Mouse (Mus musculus) heart, embryonic 16.5 days (tissue): ENCODE measurements at regions not wholly inside any gene's neighbourhood (a gene's known extent, or its start where the extent isn't known, plus 50 kb on each side); places are given as distances from the start of the nearest gene placed in this dataset.

Experiments
- ATAC-seq: fragments of 200-750 bp; cut with Nextera tagmentation; replicated peaks from 2 replicates; pipeline ENCODE4 v1.8.0; 2017; ENCODE audit warnings: moderate number of reproducible peaks; ENCODE audit not compliant: insufficient read depth, low FRiP score; ENCODE audit errors: extremely low read depth
- H3K27ac ChIP-seq: fragments of 300-500 bp; sonication (generic); 2 replicates; pipeline ENCODE4 v1.5.1; 2014; ENCODE audit warnings: mild to moderate bottlenecking, low read length, control low read depth, moderate library complexity
- H3K27me3 ChIP-seq: fragments of 300-500 bp; sonication (generic); 2 replicates; pipeline ENCODE4 v1.6.1; 2014; ENCODE audit warnings: low read length, mixed read lengths; ENCODE audit not compliant: control insufficient read depth, insufficient read depth
- H3K36me3 ChIP-seq: fragments of 300-500 bp; sonication (generic); 2 replicates; pipeline ENCODE4 v1.6.1; 2014; ENCODE audit not compliant: control insufficient read depth, insufficient read depth
- H3K4me1 ChIP-seq: fragments of 300-500 bp; sonication (generic); 2 replicates; pipeline ENCODE4 v1.6.1; 2014; ENCODE audit warnings: low read length, mixed read lengths; ENCODE audit not compliant: control insufficient read depth, insufficient read depth
- H3K4me2 ChIP-seq: fragments of 300-500 bp; sonication (generic); 2 replicates; pipeline ENCODE4 v1.6.1; 2014; ENCODE audit warnings: low read depth, mild to moderate bottlenecking, control low read depth, low read length
- H3K4me3 ChIP-seq: fragments of 300-500 bp; sonication (generic); 2 replicates; pipeline ENCODE4 v1.5.1; 2014; ENCODE audit warnings: mild to moderate bottlenecking, control low read depth, low read length
- H3K9ac ChIP-seq: fragments of 300-500 bp; sonication (generic); 2 replicates; pipeline ENCODE4 v1.6.1; 2014; ENCODE audit warnings: low read length, control low read depth
- H3K9me3 ChIP-seq: fragments of 300-500 bp; sonication (generic); replicated peaks from 2 replicates; pipeline ENCODE4 v1.6.1; 2016; ENCODE audit warnings: low read length; ENCODE audit not compliant: control insufficient read depth
- WGBS: fragments of 180-500 bp; shearing (Covaris S2); extraction: QIAGEN DNeasy Blood & Tissue Kit; methylation state at CpG from one replicate; pipeline ENCODE4 v1.1.7; 2014; 5-methylcytosine and 5-hydroxymethylcytosine counted together

DNA sequence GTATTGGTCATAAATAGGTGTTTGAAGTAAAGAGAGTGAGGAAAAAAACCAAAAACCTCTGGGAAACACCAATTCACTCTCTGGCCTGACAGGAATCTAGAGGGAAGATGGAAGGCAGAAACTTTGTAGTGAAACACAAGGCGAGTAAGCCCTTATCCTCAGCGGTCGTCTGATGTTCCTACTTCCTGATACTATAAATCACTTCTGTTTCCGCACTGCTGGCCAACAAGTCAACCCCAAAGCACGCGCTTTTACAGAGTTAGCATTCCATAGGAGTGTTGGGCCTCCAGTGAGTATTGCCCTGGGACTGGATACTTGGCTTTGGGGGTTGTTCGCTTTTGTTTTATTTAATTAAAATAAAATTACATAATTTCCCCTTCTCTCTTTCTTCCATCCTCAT is 82.7 kb upstream of the Atp2b1 start:
- H3K27ac ChIP-seq, result no peak overlapping the region
- H3K27me3 ChIP-seq, result no peaks in the 10 kb centered on the region
- 54% methylated on average over 7 of the region's 7 CpGs for WGBS
- H3K9ac ChIP-seq, result no peak overlapping the region
- no peak for ATAC-seq
- H3K9me3 ChIP-seq, result no peaks in the 10 kb centered on the region
- H3K36me3 ChIP-seq, result no peaks in the 10 kb centered on the region
- 0 out of 2 replicates have a peak, but pooled peaks cover 1% of the 10 kb centered on the region for H3K4me1 ChIP-seq
- no peak overlapping the region for H3K4me3 ChIP-seq
- no peak overlapping the region for H3K4me2 ChIP-seq

- WGBS, result 56% methylated on average over 16 of the region's 16 CpGs
- Histone ChIP-seq H3K4me2 (no peak overlapping the region), H3K27ac (no peak overlapping the region), H3K27me3 (no peaks in the 10 kb centered on the region), H3K4me3 (no peak overlapping the region), H3K9me3 (no peaks in the 10 kb centered on the region; the same call in 1 of the 2 replicates), H3K4me1 (no peaks in the 10 kb centered on the region), H3K9ac (no peak overlapping the region), H3K36me3 (no peaks in the 10 kb centered on the region)
- no peak for ATAC-seq
Observed at GRCm38 (mm10) chr10:98837289-98838181, 76.7 kb upstream of the Atp2b1 start.

DNA sequence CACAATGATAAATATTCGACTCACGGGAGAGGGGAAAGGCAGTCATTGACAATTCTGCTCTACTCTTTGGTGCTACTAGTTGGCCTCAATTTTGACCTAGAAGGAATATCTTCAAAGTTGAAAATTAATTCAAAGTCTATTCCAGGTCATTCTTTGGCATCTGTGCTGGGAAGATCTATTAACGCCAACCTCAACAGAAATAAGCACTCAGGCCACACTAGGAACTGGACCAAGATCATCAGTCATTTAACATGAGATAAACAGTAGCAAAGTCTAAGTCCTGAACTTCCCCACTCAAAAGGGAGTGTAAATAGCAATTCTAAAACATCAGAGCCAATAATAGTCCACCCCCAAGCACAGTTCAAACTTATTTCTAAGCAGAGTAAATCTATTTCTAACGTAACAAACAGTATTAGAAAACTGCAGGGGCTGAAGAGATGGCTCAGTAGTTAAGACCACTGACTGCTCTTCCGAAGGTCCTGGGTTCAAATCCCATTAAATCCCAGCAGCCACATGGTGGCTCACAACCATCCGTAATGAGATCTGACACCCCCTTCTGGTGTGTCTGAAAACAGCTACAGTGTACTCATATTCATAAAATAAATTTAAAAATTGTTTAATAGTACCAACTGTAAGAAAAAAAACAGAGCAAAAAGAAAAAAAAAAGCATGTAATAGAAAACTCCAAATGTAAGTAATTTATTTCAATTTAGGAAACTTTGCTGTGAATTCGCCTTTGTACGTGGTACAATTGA is 75.1 kb upstream of the Atp2b1 start:
- Histone ChIP-seq H3K9ac (no peak overlapping the region), H3K4me3 (no peak overlapping the region), H3K27ac (no peak overlapping the region), H3K4me2 (no peak overlapping the region), H3K36me3 (no peaks in the 10 kb centered on the region), H3K4me1 (no peaks in the 10 kb centered on the region), H3K9me3 (peaks cover 5% of the 10 kb centered on the region; the same call in 1 of the 2 replicates), H3K27me3 (no peaks in the 10 kb centered on the region)
- no peak for ATAC-seq
- whole genome bisulfite sequencing, result 88% methylated on average over 8 of the region's 8 CpGs

- no peaks in the 10 kb centered on the region for H3K4me1 ChIP-seq
- no peak overlapping the region for H3K4me3 ChIP-seq
- no peaks in the 10 kb centered on the region for H3K36me3 ChIP-seq
Observed at GRCm38 (mm10) chr10:98839963-98840362, 74.2 kb upstream of the Atp2b1 start.

GRCm38 (mm10) chr10:98840411-98840810 is 73.8 kb upstream of the Atp2b1 start:
- Histone ChIP-seq H3K4me2 (no peak overlapping the region), H3K9me3 (peaks cover 7% of the 10 kb centered on the region), H3K4me1 (no peaks in the 10 kb centered on the region), H3K36me3 (no peaks in the 10 kb centered on the region), H3K9ac (no peak overlapping the region), H3K27me3 (no peaks in the 10 kb centered on the region), H3K4me3 (no peak overlapping the region), H3K27ac (no peak overlapping the region)
- WGBS, result 86% methylated on average over 8 of the region's 8 CpGs
- ATAC-seq, result no peak

More at GRCm38 (mm10) chr10:98839963-98840362, 74.2 kb upstream of the Atp2b1 start:
- peaks cover 7% of the 10 kb centered on the region; the same call in 1 of the 2 replicates for H3K9me3 ChIP-seq
- H3K27me3 ChIP-seq, result no peaks in the 10 kb centered on the region
- no peak overlapping the region for H3K4me2 ChIP-seq
- WGBS, result 92% methylated on average over 11 of the region's 11 CpGs
- no peak overlapping the region for H3K9ac ChIP-seq
- ATAC-seq, result no peak
- H3K27ac ChIP-seq, result no peak overlapping the region

GRCm38 (mm10) chr10:98840957-98841831 is 73.0 kb upstream of the Atp2b1 start:
- WGBS, result 90% methylated on average over 13 of the region's 13 CpGs
- H3K27ac ChIP-seq, result no peak overlapping the region
- no peaks in the 10 kb centered on the region for H3K27me3 ChIP-seq
- H3K4me3 ChIP-seq, result no peak overlapping the region
- ATAC-seq, result no peak
- H3K4me2 ChIP-seq, result no peak overlapping the region
- H3K4me1 ChIP-seq, result no peaks in the 10 kb centered on the region
- peaks cover 7% of the 10 kb centered on the region for H3K9me3 ChIP-seq
- H3K36me3 ChIP-seq, result no peaks in the 10 kb centered on the region
- H3K9ac ChIP-seq, result no peak overlapping the region

- H3K36me3 ChIP-seq, result no peaks in the 10 kb centered on the region
- no peak overlapping the region for H3K27ac ChIP-seq
- H3K9ac ChIP-seq, result no peak overlapping the region
- 81% methylated on average over 3 of the region's 3 CpGs for WGBS
- H3K4me2 ChIP-seq, result no peak overlapping the region
- H3K9me3 ChIP-seq, result peaks cover 7% of the 10 kb centered on the region
- no peak for ATAC-seq
- H3K4me3 ChIP-seq, result no peak overlapping the region
- H3K4me1 ChIP-seq, result no peaks in the 10 kb centered on the region
- H3K27me3 ChIP-seq, result no peaks in the 10 kb centered on the region
Observed at GRCm38 (mm10) chr10:98841860-98842259, 72.3 kb upstream of the Atp2b1 start.

DNA sequence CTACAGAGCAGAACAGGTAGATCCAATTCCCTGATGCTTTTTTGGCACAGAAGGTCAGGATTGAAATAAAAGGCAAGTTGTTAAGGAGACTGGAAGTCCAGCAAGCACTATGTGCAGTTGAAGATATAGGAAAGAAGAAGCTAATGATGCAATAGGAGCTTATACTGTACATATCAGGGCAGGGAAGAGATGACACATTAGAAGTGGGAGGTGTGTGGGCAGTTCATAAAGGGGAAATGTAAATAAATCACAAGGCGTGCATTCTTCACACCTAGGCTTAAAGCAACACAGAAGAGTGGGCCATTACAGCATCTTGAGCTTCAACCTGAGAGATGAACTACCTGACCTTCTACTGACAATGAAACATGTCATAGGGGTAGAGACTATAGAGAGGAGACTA is 71.5 kb upstream of the Atp2b1 start:
- Histone ChIP-seq H3K4me1 (no peaks in the 10 kb centered on the region), H3K9me3 (peaks cover 7% of the 10 kb centered on the region), H3K4me2 (no peak overlapping the region), H3K36me3 (no peaks in the 10 kb centered on the region), H3K27me3 (no peaks in the 10 kb centered on the region), H3K4me3 (no peak overlapping the region), H3K27ac (no peak overlapping the region), H3K9ac (no peak overlapping the region)
- WGBS, result 71% methylated on average over 1 of the region's 1 CpGs
- ATAC-seq, result no peak
